Mouse (Mus musculus) common myeloid progenitor, adult 5-6 weeks (primary cell): ENCODE data around the gene Actn1. TPM values are rescaled to one million over a fixed set of nuclear protein-coding genes. Genes with fewer than 3 reads are reported as not detected.

Source experiments
- ATAC-seq: replicated peaks from 2 replicates; pipeline ENCODE4 v1.8.0; 2016; ENCODE audit warnings: low read depth, mild to moderate bottlenecking, moderate TSS enrichment, inconsistent platforms; ENCODE audit not compliant: poor library complexity, severe bottlenecking
- total RNA-seq: library from RNA; stranded (forward); fragments of 200-1000, 187-1606 nt; gene quantifications from 2 replicates; pipeline ENCODE4 v1.2.3, GENCODE M21; 2017

The Actn1 gene
- total RNA-seq, 1 experiment from 2014 or later, result 10.3 TPM

DNA sequence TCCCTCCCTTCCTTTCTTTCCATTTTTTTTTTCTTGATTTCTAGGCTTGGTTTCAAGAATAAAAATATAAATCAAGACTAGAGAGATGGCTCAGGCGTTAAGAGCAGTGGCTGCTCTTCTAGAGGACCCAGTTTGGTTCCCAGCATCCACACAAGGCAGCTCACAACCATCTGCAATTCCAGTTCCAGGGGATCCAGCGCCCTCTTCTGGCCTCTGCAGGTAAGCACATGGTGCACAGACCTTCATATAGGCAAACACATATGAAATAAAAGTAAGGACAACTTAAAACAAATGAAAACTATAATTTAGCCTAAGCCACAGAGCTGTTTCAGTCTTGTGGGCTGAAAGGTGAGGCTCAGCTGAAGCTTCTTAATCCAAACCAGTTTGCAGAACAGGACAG lies 60.4 kb downstream of the Actn1 start:
- no peak for ATAC-seq

DNA sequence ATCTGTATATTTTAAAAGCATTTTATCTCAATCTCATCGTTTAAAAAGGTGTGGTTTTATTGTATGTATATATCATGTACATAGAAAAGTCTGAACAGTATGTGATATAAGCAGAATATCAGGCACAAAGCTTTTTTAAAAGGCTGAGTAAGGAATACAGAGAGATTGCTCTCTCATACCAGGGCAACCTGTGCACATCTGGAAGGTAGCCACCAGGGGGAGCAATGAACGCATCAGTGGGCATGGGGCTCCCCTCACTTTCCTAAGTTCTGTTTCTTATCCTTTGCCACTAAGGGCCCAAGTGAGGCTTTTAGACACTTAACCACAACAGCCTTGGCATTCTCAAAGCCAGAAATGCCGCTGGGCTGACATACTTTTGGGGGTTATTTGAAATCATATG lies 61.7 kb downstream of the Actn1 start:
- ATAC-seq, result peak; percentile 88

DNA sequence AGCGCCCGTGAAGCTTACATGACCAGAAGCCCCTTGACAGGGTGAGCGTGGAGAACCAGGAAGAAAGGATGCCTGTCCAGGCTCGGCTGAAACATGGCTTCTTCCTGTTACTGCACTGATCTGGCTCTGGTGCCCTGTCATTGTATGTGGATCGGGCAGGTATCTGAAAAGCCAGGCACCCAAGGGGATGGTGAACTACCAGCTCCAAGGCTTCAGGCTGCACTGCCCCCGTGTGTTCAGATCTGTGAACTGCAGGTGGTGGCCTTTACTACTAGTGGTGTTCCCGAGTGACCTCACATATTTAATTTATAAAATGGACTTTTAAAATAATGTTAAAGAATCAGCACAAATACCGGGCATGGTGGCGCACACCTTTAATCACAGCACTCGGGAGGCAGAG lies 62.8 kb downstream of the Actn1 start:
- ATAC-seq, result peak; percentile 74

DNA sequence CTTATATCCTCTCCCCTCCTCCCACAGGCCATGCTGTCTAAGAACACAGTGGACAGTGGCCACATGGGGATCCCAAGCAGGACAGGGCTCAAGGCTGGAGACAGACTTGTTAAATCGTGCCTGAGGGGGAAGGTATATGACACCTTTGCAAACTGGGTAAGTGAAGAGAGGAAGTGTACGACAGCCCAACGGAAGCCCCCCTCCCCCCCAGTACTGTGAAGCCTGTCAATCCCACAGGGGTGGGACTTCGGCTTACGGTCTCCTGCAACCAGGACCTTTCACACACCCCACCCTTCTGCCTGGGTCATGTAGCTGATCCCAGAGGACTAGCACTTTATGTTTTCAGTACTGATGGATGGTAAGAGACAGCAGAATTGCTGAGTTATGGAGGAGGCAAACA lies 68.4 kb downstream of the Actn1 start:
- 0 out of 2 replicates have a peak, but pooled peaks have one; percentile 18 for ATAC-seq

DNA sequence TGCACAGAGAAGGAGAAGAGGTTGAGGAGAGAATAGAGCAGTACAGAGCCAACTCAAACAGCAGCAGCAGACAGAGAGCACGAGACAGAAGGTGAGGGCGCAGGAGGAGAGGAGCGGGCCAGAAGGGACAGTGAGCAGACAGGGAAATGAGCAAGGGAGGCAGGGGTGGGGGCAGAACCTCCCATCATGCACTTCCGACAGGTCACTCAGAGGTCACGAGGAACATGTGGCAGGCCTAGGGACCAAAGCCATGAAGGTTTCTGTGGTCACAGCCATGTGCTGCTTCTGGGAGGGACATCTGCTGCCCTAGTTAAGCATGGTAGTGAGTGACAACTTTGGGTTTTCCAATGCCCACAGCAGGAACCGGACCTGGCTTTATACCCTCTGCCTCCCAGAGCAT lies 68.8 kb downstream of the Actn1 start:
- ATAC-seq, result peak; percentile 25; the same call in 1 of the 2 replicates

DNA sequence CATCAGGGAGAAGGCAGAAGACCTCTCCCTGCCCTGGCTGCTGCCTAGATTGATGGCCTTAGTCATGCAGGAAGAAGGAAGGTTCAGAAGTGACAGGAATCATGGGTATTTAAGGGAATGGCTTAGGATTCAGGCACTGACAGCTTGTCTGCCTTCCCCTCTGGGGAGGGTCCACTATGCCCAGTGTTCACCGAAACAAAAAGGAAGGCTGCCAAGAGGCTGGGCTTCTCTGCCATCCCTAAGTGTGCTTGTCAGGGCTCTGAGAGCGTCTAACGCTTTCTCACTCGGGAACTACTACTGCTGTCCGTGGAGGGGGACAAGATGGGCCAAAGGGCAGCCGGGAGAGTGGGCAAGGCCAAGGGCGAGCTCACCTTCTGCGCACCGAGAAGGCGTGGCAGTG lies 69.3 kb downstream of the Actn1 start:
- no peak for ATAC-seq

DNA sequence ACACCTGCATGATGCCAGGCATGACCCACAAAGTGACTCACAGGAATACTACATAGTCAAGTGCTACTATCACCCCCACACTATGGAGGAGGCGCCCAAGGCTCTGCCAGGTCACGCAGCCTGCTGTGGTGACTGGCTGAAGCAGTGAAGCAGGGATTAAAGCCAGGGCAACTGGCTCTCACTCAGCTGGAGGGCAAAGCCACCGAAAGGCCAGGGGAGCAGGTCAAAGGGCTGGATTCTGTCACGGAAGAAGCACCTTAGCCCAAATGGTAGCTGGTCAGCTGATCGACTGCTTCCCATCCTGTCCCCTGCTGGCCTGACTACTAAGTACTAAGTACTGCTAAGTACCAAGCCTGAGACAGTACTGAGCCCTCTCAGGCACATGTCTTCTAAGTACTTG lies 76.1 kb downstream of the Actn1 start:
- no peak for ATAC-seq

DNA sequence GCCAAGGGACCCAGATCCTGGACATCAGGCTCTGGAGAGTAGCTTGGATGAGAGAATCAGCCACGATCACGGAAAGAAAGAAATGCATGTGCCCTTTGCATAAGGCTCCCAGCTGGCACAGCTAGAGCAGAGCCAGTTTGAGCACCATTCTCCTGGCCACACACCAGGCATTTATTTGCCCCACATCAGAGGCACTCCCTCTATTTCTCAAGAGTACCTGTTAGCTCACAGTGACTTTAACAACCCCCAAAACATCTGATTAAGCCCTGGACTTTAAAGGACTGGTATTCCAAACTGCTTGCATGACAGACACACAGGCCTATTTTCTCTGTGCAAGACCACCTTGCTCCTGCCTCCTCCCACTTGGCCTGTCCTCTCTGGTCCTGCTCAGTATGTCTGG lies 78.3 kb downstream of the Actn1 start:
- ATAC-seq, result no peak

DNA sequence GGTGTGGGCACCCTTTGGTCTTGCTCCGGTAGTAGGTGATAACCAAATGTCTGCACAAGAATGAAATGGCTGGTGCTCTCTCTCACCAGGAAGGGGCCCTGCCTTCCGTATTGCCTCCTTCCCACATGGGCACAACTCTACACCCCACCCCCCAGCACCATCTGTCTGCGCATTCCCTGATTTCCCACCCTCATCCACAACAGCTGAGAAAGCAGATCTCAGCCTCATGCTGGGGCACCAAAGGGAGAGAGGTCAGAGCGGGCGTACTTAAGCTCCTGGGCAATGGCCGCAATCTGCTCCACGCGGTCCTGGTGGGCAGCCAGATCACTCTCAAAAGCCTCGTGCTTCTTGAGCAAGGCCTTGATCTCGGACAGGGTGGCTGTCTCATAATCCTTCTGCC lies 82.1 kb downstream of the Actn1 start:
- ATAC-seq, result no peak

DNA sequence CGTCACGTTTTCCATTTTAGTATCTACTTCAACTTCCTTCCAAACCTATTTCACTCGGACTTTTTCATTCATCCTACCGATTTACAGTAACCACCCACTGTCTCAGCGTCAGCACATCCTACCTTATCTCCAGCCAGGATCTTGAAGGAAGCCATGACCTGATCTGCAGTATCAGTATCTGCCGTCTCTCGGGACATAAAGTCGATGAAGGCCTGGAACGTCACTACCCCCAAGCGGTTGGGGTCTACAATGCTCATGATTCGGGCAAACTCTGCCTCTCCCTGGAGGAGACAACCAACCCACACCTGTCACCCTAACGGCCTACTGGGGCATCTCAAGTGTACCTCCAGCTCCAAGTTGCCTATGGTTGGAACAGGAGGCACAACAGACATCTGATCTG lies 91.4 kb downstream of the Actn1 start:
- no peak for ATAC-seq

DNA sequence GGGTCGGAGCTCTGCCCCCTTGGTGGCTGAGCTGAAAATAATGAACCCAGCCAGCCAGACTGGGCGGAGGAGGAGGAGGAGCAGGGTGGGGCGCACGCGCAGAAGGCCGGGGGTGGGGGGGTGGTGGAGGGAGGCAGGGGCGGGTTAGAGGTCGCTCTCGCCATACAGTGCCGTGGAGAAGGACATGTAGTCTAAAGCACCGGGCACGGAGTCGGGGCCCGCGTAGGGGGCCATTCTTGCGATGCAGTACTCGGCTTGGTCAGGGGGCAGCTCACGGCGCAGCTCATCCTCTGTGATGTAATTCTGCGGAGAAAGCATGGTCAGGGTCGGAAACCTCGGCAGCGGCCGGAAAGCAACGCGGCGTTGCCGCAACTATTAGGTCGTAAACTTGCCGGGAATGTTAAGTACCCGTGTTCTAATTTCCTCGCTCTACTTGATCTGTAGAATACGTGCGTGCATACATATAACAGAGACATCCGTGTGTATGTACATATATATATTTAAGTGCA lies 91.9 kb downstream of the Actn1 start:
- ATAC-seq, result peak; percentile 95

DNA sequence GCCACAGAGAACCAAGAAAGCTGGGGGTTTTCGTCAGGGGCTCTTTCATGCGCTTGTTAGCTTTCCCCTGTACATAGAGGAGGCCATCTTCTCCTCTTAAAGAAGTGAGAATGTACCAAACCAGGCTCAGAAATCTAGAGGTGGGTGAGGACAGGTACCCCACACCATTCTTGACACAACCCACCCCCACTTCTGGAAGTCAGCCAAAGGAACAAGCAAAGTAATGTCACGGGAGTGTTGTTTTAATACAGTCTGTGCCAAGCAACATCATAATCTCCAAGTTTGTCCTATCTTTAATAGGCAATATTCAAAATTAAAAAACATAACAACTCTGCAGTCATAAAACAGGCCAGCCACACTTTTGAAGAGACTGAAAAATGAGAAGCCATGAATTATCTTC lies 92.8 kb downstream of the Actn1 start:
- ATAC-seq, result no peak

DNA sequence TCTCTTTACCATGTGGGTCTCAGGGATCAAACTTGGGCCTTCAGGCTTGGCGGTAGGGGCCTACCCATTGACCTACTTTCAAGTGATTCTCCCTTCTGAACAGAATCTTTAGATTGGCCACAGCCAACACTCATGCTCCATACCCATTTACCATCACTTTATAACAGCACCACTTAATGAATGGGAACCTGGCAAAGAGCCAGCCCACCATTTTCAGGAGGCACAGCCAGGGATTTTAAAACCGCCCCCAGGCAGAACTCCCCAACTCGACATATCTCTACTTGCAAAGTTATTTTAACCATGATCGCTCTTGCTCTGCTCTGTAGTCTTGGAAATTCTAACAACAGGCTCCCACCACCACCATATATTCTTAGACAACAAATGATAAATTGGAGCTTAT lies 93.5 kb downstream of the Actn1 start:
- no peak for ATAC-seq

DNA sequence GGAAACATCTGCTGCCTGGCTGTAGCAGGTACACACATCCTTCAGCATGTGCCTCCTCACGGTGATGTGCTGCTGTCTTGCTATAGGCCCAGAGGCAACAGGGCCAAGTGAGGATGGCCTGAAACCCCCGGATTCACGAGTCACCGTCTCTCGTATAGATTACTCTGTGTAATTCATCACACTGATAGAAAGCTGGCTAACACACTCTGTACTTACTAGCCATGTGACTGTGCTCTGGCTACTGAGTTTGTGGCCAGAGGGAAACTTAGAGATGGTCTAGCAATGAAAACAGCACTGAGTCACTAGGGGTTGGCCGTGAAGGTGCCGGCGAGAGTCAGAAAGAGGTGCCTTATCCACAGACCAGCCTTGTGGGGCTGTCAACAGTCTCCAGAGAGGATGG lies 95.6 kb downstream of the Actn1 start:
- no peak for ATAC-seq

DNA sequence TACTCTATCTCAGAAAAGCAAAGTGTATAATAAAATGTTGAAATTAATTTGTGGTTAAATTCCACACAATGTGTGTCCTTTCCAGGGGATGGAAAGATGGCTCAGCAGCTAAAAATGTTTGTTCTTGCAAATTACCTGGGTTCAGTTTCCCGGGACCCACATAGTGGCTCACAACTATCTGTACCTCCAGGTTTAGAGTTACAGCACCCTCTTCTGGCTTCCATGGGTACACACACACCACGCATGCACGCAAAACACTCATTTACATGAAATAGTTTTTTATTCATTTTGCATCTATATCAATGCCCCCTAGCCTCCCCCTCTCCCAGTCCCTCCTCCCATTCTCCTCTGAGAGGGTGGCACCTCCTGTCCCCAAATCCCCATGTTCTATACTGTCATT lies 97.7 kb downstream of the Actn1 start:
- no peak for ATAC-seq

DNA sequence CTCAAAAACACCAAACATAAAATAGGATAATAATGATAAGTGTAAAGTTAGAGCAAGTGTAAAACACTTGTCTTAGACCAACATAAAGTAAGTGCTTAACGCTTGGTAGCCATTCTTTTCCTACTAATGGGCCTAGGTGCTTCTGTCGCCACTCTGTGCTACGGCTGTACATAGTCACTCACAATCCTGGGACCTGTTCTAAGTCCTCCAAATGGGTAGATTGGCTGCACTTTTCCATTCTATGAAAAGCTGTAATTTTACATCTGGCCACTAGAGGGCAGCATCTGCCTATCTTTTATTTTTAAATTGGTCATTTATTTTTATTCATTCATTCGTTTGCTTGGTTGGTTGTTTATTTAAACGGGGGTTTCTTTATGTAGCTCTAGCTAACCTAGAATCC lies 102.5 kb downstream of the Actn1 start:
- no peak for ATAC-seq

DNA sequence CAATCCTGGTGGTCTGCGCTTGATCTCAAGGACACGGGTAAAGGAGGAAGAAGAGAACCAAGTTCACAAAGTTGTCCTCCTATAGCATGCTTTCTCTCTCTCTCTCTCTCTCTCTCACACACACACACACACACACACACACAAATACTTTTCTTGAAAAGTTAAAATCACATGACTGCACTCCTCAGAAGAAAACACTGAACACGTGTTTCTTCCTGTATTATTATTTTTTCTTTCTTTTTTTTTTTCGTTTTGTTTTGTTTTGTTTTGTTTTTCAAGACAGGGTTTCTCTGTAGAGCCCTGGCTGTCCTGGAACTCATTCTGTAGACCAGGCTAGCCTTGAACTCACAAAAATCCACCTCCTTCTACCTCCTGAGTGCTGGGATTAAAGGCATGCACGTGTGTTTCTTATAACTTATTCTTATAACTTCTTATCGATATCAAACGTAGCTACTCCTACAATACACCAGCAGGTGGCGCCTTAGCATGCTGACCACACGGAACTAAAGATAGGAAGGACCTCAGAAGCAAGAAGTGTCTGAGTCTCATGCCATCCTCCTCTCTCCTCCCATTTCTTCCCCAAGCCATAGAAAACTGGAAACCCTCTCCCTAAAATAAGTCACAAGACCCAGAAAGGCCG lies 106.4 kb downstream of the Actn1 start:
- ATAC-seq, result peak; percentile 74

DNA sequence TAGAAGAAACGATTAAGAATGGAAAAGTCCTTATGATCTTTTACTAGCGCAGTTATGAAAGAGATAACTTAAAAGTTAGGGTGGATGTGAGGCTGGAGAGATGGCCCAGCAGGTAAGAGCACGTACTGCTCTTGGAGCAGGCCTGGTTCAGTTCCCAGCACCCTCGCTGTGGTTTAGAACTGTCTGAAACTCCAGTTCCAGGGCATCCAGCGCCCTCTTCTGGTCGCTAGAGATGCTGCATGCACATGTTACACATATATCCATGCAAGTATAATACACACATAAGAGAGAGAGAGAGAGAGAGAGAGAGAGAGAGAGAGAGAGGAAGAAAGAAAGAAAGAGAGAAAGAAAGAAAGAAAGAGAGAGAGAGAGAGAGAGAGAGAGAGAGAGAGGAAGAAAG lies 107.1 kb downstream of the Actn1 start:
- no peak for ATAC-seq

DNA sequence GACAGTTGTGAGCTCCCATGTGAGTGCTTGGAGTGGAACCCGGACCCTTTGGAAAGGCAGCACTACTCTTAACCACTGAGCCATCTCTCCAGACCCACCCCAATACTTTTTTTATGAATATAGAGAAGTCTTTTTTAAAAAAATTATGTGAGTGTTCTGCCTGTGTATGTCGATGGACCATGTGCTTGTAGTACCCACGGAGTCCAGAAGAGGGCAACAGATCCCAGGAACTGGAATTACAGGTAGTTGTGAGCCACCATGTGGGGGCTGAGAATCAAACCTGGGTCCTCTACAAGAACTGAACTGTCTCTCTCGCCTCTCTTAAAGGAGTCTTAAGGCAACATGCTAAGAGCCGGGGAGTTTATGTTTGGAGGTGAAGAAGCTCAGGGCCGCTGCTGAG lies 108.3 kb downstream of the Actn1 start:
- ATAC-seq, result no peak

DNA sequence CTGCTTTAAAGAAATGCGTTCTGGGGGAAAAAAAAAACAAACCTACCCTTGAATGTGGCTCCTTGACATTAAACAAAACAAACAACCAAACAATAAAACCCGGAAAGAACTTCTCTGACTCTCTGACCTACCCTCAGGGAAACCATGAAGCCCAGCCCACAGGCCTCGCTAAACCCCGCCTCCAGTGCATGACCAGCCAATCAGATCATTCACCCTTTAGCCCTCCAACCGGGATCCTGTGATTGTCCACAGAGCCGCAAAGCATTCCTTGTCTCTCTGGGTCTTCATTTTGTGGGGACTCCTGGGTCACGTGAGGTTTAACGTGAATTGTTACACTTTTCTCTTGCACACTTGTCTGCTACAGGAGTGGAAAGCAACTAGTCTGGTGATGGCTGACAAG lies 109.5 kb downstream of the Actn1 start:
- ATAC-seq, result peak; percentile 71

DNA sequence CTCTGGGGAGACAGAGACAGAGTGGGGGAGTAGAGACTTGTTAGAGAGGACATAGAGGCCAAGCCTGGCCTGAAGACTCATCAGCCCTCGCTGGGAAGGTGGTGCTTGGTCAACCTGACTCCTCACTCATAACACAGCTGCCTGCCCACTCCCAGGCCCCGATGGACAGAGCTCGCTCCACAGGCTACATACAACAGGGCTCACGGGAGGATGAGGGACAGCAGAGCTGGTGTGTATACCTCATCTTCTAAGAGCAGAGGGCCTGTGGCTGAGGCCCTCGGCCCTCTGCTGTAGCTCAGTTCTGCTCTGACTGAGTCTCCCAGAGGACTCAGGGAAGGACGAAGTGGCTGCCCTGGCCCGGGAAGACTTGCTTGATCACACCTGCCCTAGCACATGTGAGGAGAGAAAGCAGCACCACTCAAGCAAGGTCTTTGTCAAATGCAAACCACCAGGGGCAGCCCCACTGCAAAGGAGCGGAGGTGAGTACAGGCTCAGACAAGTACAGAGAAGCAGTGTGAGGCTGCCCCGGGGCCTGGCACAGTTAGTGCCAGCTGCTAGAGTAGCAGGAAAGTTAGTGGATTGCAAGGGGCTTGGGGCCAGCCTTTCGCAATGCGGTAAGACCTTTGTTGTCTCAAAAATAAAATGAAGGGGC lies 112.5 kb downstream of the Actn1 start:
- no peak for ATAC-seq
